Mouse (Mus musculus): ENCODE measurements at regions not wholly inside any gene's neighbourhood (a gene's known extent, or its start where the extent isn't known, plus 50 kb on each side); places are given as distances from the start of the nearest gene placed in this dataset.

DNA sequence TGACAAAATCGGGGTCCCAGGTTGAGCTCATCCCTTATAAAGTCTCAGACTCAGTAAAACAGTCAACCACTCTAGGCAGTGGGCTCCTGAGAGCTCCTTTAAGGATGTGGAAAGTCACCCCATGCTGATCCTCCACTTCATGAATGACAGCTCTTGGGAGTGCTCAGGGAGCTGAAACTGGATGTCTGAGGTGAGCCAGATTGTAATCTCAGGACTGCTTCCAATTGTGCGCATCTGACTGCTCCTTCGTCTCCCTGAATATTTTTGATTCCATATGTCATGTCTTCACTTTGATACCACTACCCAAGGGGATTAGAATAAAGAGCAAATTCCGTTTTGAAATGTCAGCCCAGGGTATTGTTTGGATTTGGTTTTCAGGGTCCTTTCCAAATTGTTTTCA lies 339.9 kb upstream of the 4930583I09Rik start:
- TF ChIP-seq POLR2A (IDR thresholded peaks at IDR 0.05; ENCODE audit: low read depth, low read length) (no peak), CTCF (IDR thresholded peaks at IDR 0.05; ENCODE audit: extremely low read depth, insufficient read length, insufficient replicate concordance, low read depth, low read length) (no peak)

Measured in small intestine, adult 2 months (tissue).